Mouse (Mus musculus): ENCODE measurements around the gene Piwil1. TPM values are rescaled to one million over a fixed set of nuclear protein-coding genes. Genes with fewer than 3 reads are reported as not detected.

Gene Piwil1
- total RNA-seq, 2 experiments from 2014 or later: 0.07 to 0.18 TPM

- peak in 1 of 2 experiments; percentile 64 for DNase-seq (ENCODE audit: low spot score in 2 of 2)
- no peak overlapping the region for H3K4me3 ChIP-seq
- peak; percentile 88 for TF ChIP-seq CTCF (conservative IDR thresholded peaks at IDR 0.05)
- H3K27ac ChIP-seq: no peak overlapping the region
Measured at GRCm38 (mm10) chr5:128730634-128731033, 28.3 kb downstream of the Piwil1 start.

- no peak for DNase-seq (ENCODE audit: low spot score in 2 of 2)
- H3K4me3 ChIP-seq: no peak overlapping the region
- TF ChIP-seq CTCF (conservative IDR thresholded peaks at IDR 0.05): peak; percentile 64
- no peak overlapping the region for H3K27ac ChIP-seq
Measured at GRCm38 (mm10) chr5:128732416-128733014, 30.2 kb downstream of the Piwil1 start.

- peak; percentile 95 for TF ChIP-seq CTCF (conservative IDR thresholded peaks at IDR 0.05)
Measured at GRCm38 (mm10) chr5:128733955-128734354, 31.6 kb downstream of the Piwil1 start.

GRCm38 (mm10) chr5:128735921-128736320 lies 33.6 kb downstream of the Piwil1 start:
- no peak overlapping the region for H3K4me3 ChIP-seq
- H3K27ac ChIP-seq: no peak overlapping the region
- no peak for TF ChIP-seq CTCF (conservative IDR thresholded peaks at IDR 0.05)
- no peak for DNase-seq (ENCODE audit: low spot score in 2 of 2)

More at GRCm38 (mm10) chr5:128733955-128734354, 31.6 kb downstream of the Piwil1 start:
- no peak overlapping the region for H3K4me3 ChIP-seq
- DNase-seq (ENCODE audit: low spot score in 2 of 2): peak; percentile 67 to 68
- no peak overlapping the region for H3K27ac ChIP-seq

GRCm38 (mm10) chr5:128739168-128739837 lies 37.0 kb downstream of the Piwil1 start:
- no peak for DNase-seq (ENCODE audit: low spot score in 2 of 2)
- Histone ChIP-seq H3K4me3 (no peak overlapping the region), H3K27ac (no peak overlapping the region)
- no peak for TF ChIP-seq CTCF (conservative IDR thresholded peaks at IDR 0.05)

- no peak overlapping the region for H3K27ac ChIP-seq
- no peak for DNase-seq (ENCODE audit: low spot score in 2 of 2)
- TF ChIP-seq CTCF (conservative IDR thresholded peaks at IDR 0.05): peak; percentile 68
- H3K4me3 ChIP-seq: no peak overlapping the region
Measured at GRCm38 (mm10) chr5:128739838-128740171, 37.5 kb downstream of the Piwil1 start.

- H3K4me3 ChIP-seq: no peak overlapping the region
- no peak for DNase-seq (ENCODE audit: low spot score in 2 of 2)
- no peak overlapping the region for H3K27ac ChIP-seq
- TF ChIP-seq CTCF (conservative IDR thresholded peaks at IDR 0.05): no peak
Measured at GRCm38 (mm10) chr5:128744351-128744750, 42.0 kb downstream of the Piwil1 start.

GRCm38 (mm10) chr5:128745206-128745605 lies 42.9 kb downstream of the Piwil1 start:
- no peak overlapping the region for H3K4me3 ChIP-seq
- DNase-seq (ENCODE audit: low spot score in 2 of 2): no peak
- no peak for TF ChIP-seq CTCF (conservative IDR thresholded peaks at IDR 0.05)
- no peak overlapping the region for H3K27ac ChIP-seq

GRCm38 (mm10) chr5:128746261-128746660 lies 43.9 kb downstream of the Piwil1 start:
- Histone ChIP-seq H3K4me3 (no peak overlapping the region), H3K27ac (no peak overlapping the region)
- no peak for TF ChIP-seq CTCF (conservative IDR thresholded peaks at IDR 0.05)
- DNase-seq (ENCODE audit: low spot score in 2 of 2): no peak

- TF ChIP-seq CTCF (conservative IDR thresholded peaks at IDR 0.05): no peak
- DNase-seq (ENCODE audit: low spot score in 2 of 2): no peak
- Histone ChIP-seq H3K27ac (no peak overlapping the region), H3K4me3 (no peak overlapping the region)
Measured at GRCm38 (mm10) chr5:128761118-128761517, 58.8 kb downstream of the Piwil1 start.

GRCm38 (mm10) chr5:128769026-128769631 lies 66.8 kb downstream of the Piwil1 start:
- TF ChIP-seq CTCF (conservative IDR thresholded peaks at IDR 0.05): no peak
- no peak overlapping the region for H3K27ac ChIP-seq
- DNase-seq (ENCODE audit: low spot score in 2 of 2): no peak
- no peak overlapping the region for H3K4me3 ChIP-seq

- peak; percentile 60 for TF ChIP-seq CTCF (conservative IDR thresholded peaks at IDR 0.05)
- H3K4me3 ChIP-seq: no peak overlapping the region
- no peak for DNase-seq (ENCODE audit: low spot score in 2 of 2)
- H3K27ac ChIP-seq: no peak overlapping the region
Measured at GRCm38 (mm10) chr5:128776386-128776785, 74.1 kb downstream of the Piwil1 start.

- no peak for DNase-seq (ENCODE audit: low spot score in 2 of 2)
- peak overlapping the region; percentile 32; the same call in 1 of the 2 replicates for H3K27ac ChIP-seq
- no peak overlapping the region for H3K4me3 ChIP-seq
- TF ChIP-seq CTCF (conservative IDR thresholded peaks at IDR 0.05): no peak
Measured at GRCm38 (mm10) chr5:128781621-128782020, 79.3 kb downstream of the Piwil1 start.

All from layer of hippocampus, adult 2 months (tissue).